Comparison of ENCODE assay signal across 14 mouse cellular contexts in the genomic region with DNA sequence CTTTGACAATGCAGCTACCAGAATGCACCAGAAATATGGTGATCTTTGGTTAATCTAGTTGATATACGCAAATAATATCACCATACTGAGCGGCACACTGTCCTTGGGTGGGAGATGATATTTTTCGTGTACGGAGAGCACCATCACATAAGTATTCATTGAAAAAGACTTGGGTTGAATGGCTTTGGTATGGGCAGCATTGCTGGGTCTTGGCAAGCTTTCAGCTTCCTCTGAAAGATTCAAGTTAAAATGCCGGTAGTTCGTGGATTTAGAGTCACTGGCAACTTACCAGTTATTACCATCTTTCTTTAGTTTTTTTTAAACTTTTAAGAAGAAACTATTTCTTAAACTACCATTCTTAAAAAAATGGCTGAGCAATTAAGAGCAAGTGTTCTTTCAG.
DNase-seq lines count a peak whose midpoint lies in the region; ATAC-seq and TF ChIP-seq lines count a peak whose summit lies in the region.
"Had no signal": no experiment of that assay in that cellular context is flagged by ENCODE, and none has a peak within 500 bp of the region (broad histone marks: within the 10 kb centered on the region; RNA-seq: fewer than 3 reads in every experiment).

No protein-coding gene starts in this region.

- H3K9ac ChIP-seq in forebrain, embryonic 16.5 days (replicated peaks; ENCODE audit: low read depth, low read length): no peak overlapping the region
- H3K9ac ChIP-seq in lung, embryonic 15.5 days: no peak overlapping the region
- H3K9ac ChIP-seq in stomach, embryonic 14.5 days (replicated peaks; ENCODE audit: low read depth, low read length): no peak overlapping the region
- no peak overlapping the region for H3K9ac ChIP-seq in stomach, postnatal 0 days (ENCODE audit: low read length)
- H3K9ac ChIP-seq: embryonic facial prominence, embryonic 12.5 days; heart, embryonic 12.5 days; hindbrain, embryonic 15.5 days had no signal

- TF ChIP-seq EP300 in stomach, postnatal 0 days (optimal IDR thresholded peaks at IDR 0.05): no peak

- H3K36me3 ChIP-seq in forebrain, embryonic 16.5 days (ENCODE audit: control insufficient read depth, insufficient read depth): no peaks in the 10 kb centered on the region
- no peaks in the 10 kb centered on the region for H3K36me3 ChIP-seq in forebrain, embryonic 10.5 days (replicated peaks)
- no peaks in the 10 kb centered on the region for H3K36me3 ChIP-seq in lung, embryonic 15.5 days
- H3K36me3 ChIP-seq in stomach, embryonic 14.5 days (ENCODE audit: control insufficient read depth, insufficient read depth, low read length): no peaks in the 10 kb centered on the region
- H3K36me3 ChIP-seq in stomach, postnatal 0 days (ENCODE audit: control insufficient read depth, insufficient read depth, low read length): no peaks in the 10 kb centered on the region
- H3K36me3 ChIP-seq: embryonic facial prominence, embryonic 12.5 days; heart, embryonic 12.5 days; hindbrain, embryonic 10.5 days; hindbrain, embryonic 15.5 days had no signal

- DNase-seq in forebrain, embryonic 10.5 days (ENCODE audit: extremely low spot score, low spot score): no peak
- no peak for DNase-seq in lung, adult 2 months
- DNase-seq in stomach, postnatal 0 days (ENCODE audit: low spot score): no peak
- DNase-seq: adrenal gland, postnatal 25 days; gastrocnemius, adult 2 months; gastrocnemius, postnatal 25 days had no signal

- TF ChIP-seq CTCF in lung, adult 2 months (IDR thresholded peaks at IDR 0.05; ENCODE audit: insufficient read depth, low read length): no peak
- TF ChIP-seq CTCF in stomach, postnatal 0 days (IDR thresholded peaks at IDR 0.05; ENCODE audit: low read depth): no peak

- no peak overlapping the region for H3K4me3 ChIP-seq in forebrain, embryonic 16.5 days (replicated peaks; ENCODE audit: low read length)
- H3K4me3 ChIP-seq in forebrain, embryonic 10.5 days: no peak overlapping the region
- H3K4me3 ChIP-seq in lung, embryonic 15.5 days: no peak overlapping the region
- H3K4me3 ChIP-seq in lung, adult 2 months (replicated peaks; ENCODE audit: extremely low read depth, low read depth, low read length): no peak overlapping the region
- no peak overlapping the region for H3K4me3 ChIP-seq in stomach, embryonic 14.5 days (ENCODE audit: low read depth, low read length)
- no peak overlapping the region for H3K4me3 ChIP-seq in stomach, postnatal 0 days (ENCODE audit: low read depth, low read length)
- H3K4me3 ChIP-seq: embryonic facial prominence, embryonic 12.5 days; gastrocnemius, adult 2 months; heart, embryonic 12.5 days; hindbrain, embryonic 10.5 days; hindbrain, embryonic 15.5 days had no signal

- H3K27ac ChIP-seq in forebrain, embryonic 16.5 days (ENCODE audit: low read length): no peak overlapping the region
- no peak overlapping the region for H3K27ac ChIP-seq in forebrain, embryonic 10.5 days
- H3K27ac ChIP-seq in lung, embryonic 15.5 days: peak overlapping the region; percentile 42; the same call in 1 of the 2 replicates
- no peak overlapping the region for H3K27ac ChIP-seq in stomach, embryonic 14.5 days (ENCODE audit: low read length)
- no peak overlapping the region for H3K27ac ChIP-seq in stomach, postnatal 0 days (replicated peaks)
- H3K27ac ChIP-seq: gastrocnemius, adult 2 months; hindbrain, embryonic 10.5 days; hindbrain, embryonic 15.5 days had no signal

- peak; percentile 43 for ATAC-seq in forebrain, embryonic 16.5 days
- peak; percentile 43; the same call in 1 of the 2 replicates for ATAC-seq in lung, embryonic 15.5 days (ENCODE audit: borderline replicate concordance, extremely low read depth, low FRiP score, low TSS enrichment)
- ATAC-seq in stomach, embryonic 14.5 days (ENCODE audit: insufficient number of reproducible peaks, insufficient read depth, low FRiP score, low read depth): peak; percentile 29; the same call in 1 of the 2 replicates
- no peak for ATAC-seq in stomach, postnatal 0 days (ENCODE audit: low FRiP score, low TSS enrichment)
- ATAC-seq: inflammation-experienced regulatory T-cells, adult 6 months had no signal

- H3K4me1 ChIP-seq in forebrain, embryonic 16.5 days (replicated peaks; ENCODE audit: control insufficient read depth, insufficient read depth, low read length): peaks cover 3% of the 10 kb centered on the region
- H3K4me1 ChIP-seq in forebrain, embryonic 10.5 days: 0 out of 2 replicates have a peak, but pooled peaks cover 4% of the 10 kb centered on the region
- H3K4me1 ChIP-seq in lung, embryonic 15.5 days: peaks cover 19% of the 10 kb centered on the region
- no peaks in the 10 kb centered on the region for H3K4me1 ChIP-seq in lung, adult 2 months (ENCODE audit: control insufficient read depth, insufficient read depth, low read length)
- H3K4me1 ChIP-seq in stomach, embryonic 14.5 days (ENCODE audit: control insufficient read depth, insufficient read depth, low read length): peaks cover 10% of the 10 kb centered on the region; the same call in 1 of the 2 replicates
- 0 out of 2 replicates have a peak, but pooled peaks cover 2% of the 10 kb centered on the region for H3K4me1 ChIP-seq in stomach, postnatal 0 days (replicated peaks; ENCODE audit: control insufficient read depth, insufficient read depth)

- H3K9me3 ChIP-seq in forebrain, embryonic 16.5 days (ENCODE audit: control insufficient read depth, low read length): no peaks in the 10 kb centered on the region
- no peaks in the 10 kb centered on the region for H3K9me3 ChIP-seq in forebrain, embryonic 10.5 days
- H3K9me3 ChIP-seq in lung, embryonic 15.5 days: no peaks in the 10 kb centered on the region
- H3K9me3 ChIP-seq in stomach, embryonic 14.5 days (ENCODE audit: control insufficient read depth, low read depth, low read length): no peaks in the 10 kb centered on the region
- no peaks in the 10 kb centered on the region for H3K9me3 ChIP-seq in stomach, postnatal 0 days (ENCODE audit: control insufficient read depth, low read length)
- H3K9me3 ChIP-seq: embryonic facial prominence, embryonic 12.5 days; heart, embryonic 12.5 days; hindbrain, embryonic 10.5 days; hindbrain, embryonic 15.5 days had no signal

- no peak overlapping the region for H3K4me2 ChIP-seq in forebrain, embryonic 16.5 days (ENCODE audit: low read length)
- no peak overlapping the region for H3K4me2 ChIP-seq in lung, embryonic 15.5 days
- no peak overlapping the region for H3K4me2 ChIP-seq in stomach, embryonic 14.5 days (replicated peaks; ENCODE audit: low read depth, low read length)
- no peak overlapping the region for H3K4me2 ChIP-seq in stomach, postnatal 0 days (replicated peaks; ENCODE audit: low read depth)
- H3K4me2 ChIP-seq: heart, embryonic 12.5 days; hindbrain, embryonic 15.5 days had no signal

- 57% methylated on average over 6 of the region's 6 CpGs for WGBS in forebrain, embryonic 16.5 days
- WGBS in forebrain, embryonic 10.5 days: 95% methylated on average over 6 of the region's 6 CpGs
- WGBS in lung, embryonic 15.5 days: 32% methylated on average over 6 of the region's 6 CpGs
- WGBS in lung, adult 2 months: 57% methylated on average over 6 of the region's 6 CpGs
- WGBS in stomach, embryonic 14.5 days: 36% methylated on average over 6 of the region's 6 CpGs
- WGBS in stomach, postnatal 0 days: 38% methylated on average over 6 of the region's 6 CpGs

- no peaks in the 10 kb centered on the region for H3K27me3 ChIP-seq in forebrain, embryonic 16.5 days (replicated peaks; ENCODE audit: control insufficient read depth, insufficient read depth, low read length)
- no peaks in the 10 kb centered on the region for H3K27me3 ChIP-seq in forebrain, embryonic 10.5 days (ENCODE audit: poor library complexity, severe bottlenecking)
- H3K27me3 ChIP-seq in lung, embryonic 15.5 days: no peaks in the 10 kb centered on the region
- no peaks in the 10 kb centered on the region for H3K27me3 ChIP-seq in stomach, embryonic 14.5 days (ENCODE audit: control insufficient read depth, insufficient read depth, low read length)
- no peaks in the 10 kb centered on the region for H3K27me3 ChIP-seq in stomach, postnatal 0 days (ENCODE audit: control insufficient read depth, insufficient read depth, low read length)
- H3K27me3 ChIP-seq: embryonic facial prominence, embryonic 12.5 days; heart, embryonic 12.5 days; hindbrain, embryonic 15.5 days had no signal

- TF ChIP-seq POLR2A in lung, adult 2 months (IDR thresholded peaks at IDR 0.05; ENCODE audit: borderline replicate concordance, extremely low read depth, low read depth, low read length): no peak
